Mouse (Mus musculus) ovary, postnatal 10 days (tissue): ENCODE data around the gene Hsd17b6.

Experiments
- DNase-seq: peaks from one replicate; pipeline ENCODE4 v3.0.0; 2022; ENCODE audit warnings: low spot score

Hsd17b6 gene

GRCm38 (mm10) chr10:128005479-128005878 is 1.9 kb downstream of the Hsd17b6 start:
- no peak for DNase-seq

- no peak for DNase-seq
Measured at GRCm38 (mm10) chr10:128004918-128005317, 2.5 kb downstream of the Hsd17b6 start.

DNA sequence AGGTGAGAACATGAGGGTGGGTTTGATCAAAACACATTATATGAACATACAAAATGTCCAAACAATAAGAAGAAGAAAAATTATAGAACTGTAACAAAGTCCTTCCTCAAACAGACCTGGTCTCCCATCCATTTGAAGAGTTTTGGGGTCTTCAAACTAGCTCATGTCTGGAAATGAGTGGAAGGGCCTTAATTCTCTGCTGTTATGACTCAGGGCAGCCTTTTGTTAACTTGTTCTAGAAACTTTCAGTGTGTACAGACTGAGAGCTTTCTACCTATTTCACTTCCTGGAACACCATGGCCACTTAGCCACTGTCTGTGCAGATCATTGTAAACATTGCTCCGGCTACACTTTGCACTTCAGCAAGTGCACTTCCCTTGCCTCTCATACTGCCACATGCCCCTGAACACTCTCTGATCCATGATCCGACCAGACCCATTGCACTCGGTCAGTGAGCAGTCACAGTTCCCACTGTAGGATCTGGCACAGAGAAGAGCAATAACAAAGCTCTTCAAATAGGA is 4.1 kb downstream of the Hsd17b6 start:
- DNase-seq = no peak

DNA sequence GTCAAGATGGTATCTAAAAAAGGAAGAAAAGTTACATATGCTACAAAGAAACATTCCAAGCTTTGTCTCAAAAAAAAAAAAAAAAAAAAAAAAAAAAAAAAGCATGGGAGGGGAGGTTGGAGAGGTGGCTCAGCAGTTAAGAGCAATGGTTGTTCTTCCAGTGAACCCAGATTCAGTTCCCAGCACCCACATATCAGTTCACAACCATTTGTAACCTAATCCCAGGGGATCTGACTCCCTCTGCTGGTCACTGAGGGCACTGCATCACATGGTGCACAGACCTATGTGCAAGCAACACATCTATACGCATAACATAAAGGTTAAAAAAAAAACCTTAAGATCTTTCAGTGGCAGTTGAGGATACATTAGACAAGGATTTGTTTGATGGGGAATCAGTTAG is 9.2 kb downstream of the Hsd17b6 start:
- no peak for DNase-seq

- no peak for DNase-seq
Measured at GRCm38 (mm10) chr10:127996690-127997089, 10.7 kb downstream of the Hsd17b6 start.

- no peak for DNase-seq
Measured at GRCm38 (mm10) chr10:127985601-127986000, 21.8 kb downstream of the Hsd17b6 start.

- DNase-seq = no peak
Measured at GRCm38 (mm10) chr10:127984650-127985049, 22.8 kb downstream of the Hsd17b6 start.

GRCm38 (mm10) chr10:127975503-127975902 is 31.9 kb downstream of the Hsd17b6 start:
- no peak for DNase-seq

- DNase-seq = no peak
Measured at GRCm38 (mm10) chr10:127974062-127974461, 33.3 kb downstream of the Hsd17b6 start.

DNA sequence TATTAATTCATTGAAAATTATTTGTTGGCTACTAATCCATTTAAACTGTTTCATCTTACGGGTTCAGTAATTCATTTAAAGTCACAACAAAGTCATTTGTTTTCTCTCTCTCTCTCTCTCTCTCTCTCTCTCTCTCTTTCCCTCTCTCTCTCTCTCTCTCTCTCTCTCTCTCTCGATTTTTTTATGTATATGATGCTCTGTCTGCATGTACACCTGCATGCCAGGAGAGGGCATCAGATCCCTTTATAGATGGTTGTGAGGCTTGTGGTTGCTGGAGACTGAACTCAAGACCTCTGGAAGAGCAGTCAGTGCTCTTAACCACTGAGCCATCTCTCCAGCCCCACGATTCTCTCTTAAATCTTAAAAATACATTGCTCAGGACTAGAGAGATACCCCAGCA is 36.3 kb downstream of the Hsd17b6 start:
- DNase-seq = no peak

DNA sequence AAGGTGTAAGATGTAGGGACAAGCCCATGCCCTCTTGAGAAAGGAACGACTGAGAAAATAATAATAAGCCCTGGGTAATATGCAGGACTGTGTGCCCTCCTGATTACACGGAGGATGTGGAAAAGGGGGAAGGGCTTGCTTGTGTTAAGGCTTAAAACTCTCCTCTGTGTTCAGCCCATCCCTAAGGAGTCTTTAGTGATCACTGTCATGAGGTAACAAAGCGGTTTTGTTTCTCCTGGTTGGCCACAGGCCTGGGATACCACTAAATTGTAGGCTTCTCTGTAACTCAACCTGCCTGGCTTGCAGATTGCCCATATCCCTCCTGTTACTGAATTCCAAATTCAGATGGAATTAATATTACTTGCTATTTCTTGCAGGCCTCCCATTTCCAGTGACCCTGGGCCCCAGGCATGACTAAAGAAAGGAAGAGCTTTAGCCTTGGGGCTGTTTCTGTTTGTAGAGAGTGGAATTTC is 37.0 kb downstream of the Hsd17b6 start:
- no peak for DNase-seq

DNA sequence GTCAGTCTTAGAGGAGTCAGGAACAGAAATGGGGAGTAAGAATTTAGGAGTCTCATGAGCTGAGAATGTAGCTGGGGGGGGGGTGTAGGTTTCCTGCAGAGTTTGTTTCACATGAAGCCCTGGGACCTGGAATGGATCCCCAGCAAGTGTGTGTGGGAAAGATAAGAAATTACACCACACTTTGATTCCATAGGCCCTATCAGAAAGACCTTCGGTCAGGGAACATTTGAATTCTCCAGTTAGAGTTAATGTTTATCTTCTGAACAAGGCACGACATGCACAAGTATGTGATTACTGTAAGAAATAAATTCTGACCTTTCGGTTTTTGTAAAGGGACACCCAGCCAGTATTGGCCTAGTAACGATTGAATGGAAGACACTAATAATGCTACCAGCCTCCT is 37.6 kb downstream of the Hsd17b6 start:
- no peak for DNase-seq

GRCm38 (mm10) chr10:127966506-127966905 is 40.9 kb downstream of the Hsd17b6 start:
- no peak for DNase-seq

GRCm38 (mm10) chr10:127964004-127964403 is 43.4 kb downstream of the Hsd17b6 start:
- no peak for DNase-seq

- no peak for DNase-seq
Measured at GRCm38 (mm10) chr10:127962451-127962850, 45.0 kb downstream of the Hsd17b6 start.

GRCm38 (mm10) chr10:127959161-127959679 is 48.2 kb downstream of the Hsd17b6 start:
- DNase-seq = no peak

DNA sequence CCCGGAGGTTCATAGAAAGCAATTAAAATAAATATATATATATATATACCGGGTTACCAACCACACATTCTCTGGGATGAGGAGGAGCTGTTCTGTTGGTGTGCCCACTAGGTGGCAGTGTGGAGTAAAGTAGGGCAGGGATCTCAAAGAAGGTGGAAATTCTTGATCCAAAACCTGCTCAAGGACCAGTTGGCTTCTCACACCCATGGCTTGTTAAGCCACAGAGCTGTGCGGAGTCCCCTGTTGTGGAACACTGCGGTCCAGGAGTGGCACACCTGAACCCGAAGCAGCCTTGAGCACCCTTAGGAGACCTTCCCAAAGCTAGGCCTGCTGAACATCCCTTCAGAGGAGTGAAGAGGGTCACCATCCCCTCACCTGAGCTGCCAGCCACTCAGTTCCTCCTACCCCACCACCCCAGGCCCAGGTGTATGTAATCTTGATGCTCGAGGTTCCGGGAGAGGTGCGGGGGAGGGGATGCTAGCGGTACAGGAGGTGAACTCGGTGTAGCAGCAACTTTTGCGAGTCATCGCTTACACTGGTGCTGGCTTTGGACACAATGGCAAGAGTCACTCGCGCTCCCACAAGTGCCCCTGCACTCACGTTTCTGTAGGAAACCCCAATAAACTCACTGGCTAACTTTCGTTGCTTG is 51.1 kb downstream of the Hsd17b6 start:
- peak; percentile 46 for DNase-seq

DNA sequence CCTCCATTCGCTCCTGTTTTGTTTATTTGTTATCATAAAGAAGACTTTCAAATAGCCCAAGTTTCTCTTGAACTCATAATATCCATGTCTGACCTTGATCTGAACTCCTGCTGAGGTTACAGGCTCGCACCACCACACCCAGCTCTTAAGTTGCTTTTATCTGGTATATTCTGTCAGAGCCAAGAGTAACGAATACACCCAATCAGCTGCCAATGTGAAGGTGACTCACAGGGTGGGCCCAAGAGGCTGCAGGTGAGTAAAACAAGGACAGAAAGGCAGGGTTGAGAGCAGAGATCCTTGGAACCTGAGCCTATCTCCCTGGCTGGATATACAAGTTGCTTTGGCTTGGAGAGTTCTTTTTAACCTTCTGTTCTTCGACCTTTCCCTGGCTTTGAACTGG is 52.4 kb downstream of the Hsd17b6 start:
- DNase-seq = no peak

GRCm38 (mm10) chr10:127951821-127952220 is 55.6 kb downstream of the Hsd17b6 start:
- DNase-seq = no peak

DNA sequence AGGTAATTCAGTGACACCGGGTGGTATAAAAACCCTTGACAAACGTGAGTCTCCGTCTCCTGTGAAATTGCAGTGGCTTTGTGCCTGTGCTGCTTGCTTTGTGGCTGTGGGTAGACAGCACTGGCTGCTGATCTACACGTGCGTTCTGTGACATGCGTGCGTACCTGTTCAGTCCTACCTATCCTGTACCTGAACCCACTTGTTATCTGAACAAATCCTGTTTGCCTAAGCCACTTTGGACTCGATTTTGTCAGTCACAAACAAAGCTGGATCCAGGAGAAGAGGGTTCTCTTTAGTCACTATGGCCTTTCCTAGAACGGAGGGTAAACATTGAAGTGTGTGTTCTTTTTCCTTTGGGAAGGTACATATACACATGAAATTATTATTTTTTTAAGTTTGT is 56.0 kb downstream of the Hsd17b6 start:
- no peak for DNase-seq

DNA sequence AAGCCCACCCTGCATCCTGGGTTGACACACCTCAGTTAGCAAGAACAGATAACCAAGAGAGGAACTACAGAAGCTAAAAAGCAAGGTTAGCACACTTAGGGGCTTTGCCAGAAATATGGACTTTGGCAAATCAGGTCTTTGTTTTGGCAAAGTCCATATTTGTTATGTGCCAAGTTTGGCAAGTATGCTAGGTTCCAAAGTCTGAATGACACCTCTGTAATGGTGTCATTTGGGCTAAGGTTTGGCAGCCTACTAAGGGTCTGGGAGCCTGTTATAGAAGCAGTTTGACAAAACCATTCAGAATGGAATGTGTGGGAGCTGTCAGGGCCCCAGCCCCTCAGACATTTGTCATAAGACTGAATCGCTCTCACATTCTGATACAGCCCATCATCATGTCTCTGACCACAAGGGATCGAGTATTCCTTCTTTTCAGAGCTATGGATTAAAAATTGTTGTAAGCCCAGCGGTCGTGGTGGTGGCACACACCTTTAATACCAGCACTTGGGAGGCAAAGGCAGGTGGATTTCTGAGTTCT is 57.7 kb downstream of the Hsd17b6 start:
- DNase-seq = no peak

DNA sequence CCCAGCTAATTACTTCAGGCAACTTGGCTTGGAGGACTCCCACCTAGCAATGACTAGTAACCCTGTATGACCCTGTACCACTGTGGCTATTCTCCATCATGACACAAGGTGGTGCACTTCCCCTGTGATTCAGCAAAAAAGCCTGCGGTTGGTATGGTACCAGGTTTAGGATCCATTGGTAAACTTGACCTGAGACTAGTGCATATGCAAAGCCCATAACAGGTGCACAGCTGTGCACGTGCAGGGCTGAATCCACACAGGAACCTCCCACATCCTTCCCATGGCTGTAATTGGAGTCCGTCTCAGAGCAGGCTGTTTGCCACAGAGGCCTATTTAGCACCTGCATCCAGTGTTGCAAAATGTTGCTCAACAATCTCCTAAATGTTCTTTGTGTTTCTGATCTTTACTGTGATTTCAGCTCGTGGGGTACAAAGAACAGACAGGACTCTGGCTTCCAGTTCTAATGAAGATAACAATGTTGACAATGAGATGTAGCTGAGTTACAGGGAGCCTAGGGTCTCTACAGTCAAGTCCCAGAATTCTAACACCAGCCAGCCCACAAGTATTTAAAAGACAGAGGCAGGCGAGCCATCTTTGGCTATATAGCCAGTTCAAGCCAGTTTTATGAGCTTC is 61.9 kb downstream of the Hsd17b6 start:
- DNase-seq = no peak
